Mouse (Mus musculus) megakaryocyte, embryonic 14.5 days (primary cell): Measurements from ENCODE around the gene Cdh22.

Source experiments
- FLI1 ChIP-seq: IDR thresholded peaks from 2 replicates; pipeline ENCODE4 v1.6.1; 2012; ENCODE audit warnings: low read length, inconsistent platforms, mixed read lengths
- GATA1 ChIP-seq: IDR thresholded peaks from 3 replicates; pipeline ENCODE4 v1.6.1; 2012; ENCODE audit warnings: mixed read lengths, low read length, inconsistent platforms, borderline replicate concordance

DNA sequence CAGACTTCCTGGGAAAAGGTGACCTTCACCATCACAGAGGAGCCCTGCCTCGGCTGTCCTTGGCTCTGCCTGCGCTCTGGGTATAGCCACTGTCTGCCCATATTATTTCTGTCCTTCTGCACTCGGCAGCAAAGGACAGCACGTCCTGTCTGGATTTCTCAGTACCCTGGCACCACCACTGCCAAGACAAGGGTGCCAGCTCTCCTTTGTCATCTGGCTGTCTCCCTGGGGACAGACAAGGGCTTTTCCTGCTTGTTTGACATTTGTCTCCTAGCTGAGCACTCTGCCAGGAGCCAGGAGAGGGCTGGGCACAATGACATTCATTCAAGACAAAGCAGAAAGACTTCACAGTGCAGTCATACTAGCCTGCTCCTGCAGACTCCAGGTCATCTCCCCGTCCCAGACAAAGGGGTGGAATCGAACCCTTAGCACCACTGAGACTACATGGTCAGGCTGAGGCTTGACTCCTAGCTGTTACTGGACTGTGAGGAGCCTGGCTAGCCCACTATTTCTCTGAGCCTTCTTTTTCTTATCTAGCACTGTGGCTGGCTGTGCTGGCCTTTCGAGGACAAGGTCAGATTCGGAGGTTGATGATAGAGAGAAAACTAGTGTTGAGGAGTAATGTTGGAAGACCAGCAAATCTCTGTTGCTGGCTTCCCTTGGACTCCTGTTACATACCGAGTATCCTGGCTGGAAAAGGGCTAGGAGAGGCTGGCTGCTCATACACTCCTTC, 46.8 kb downstream of the Cdh22 start:
- TF ChIP-seq GATA1, result no peak
- TF ChIP-seq FLI1, result no peak
